Mouse (Mus musculus): ENCODE data around the gene Ubap1l.

DNA sequence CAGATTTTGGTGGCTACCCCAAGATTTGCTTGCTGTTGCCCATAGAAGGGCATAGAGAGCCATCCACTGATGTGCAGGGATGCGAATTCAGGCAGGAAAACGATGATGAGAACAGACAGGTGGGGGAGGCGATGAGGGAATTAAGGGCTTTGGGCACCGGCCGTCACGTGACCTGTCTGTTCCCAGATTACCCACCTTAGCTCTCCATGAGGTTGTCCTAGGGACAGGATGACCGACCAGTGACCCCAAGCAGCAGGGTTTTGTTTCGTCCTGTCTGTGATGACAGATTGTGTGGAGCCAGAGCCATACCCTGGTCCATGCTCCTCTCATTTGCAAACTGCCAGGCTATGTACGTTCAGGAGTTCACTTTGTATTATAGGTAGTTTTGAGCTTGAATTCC, 2.8 kb downstream of the Ubap1l start:
- TF ChIP-seq MAFK (IDR thresholded peaks at IDR 0.05; ENCODE audit: insufficient read depth, low read depth, low read length) = no peak
- no peak for TF ChIP-seq ZNF384 (IDR thresholded peaks at IDR 0.05; ENCODE audit: low read depth, low read length)
